Mouse (Mus musculus) hindbrain, embryonic 14.5 days (tissue): Measurements from ENCODE around the gene Hist1h2bg. TPM values are rescaled to one million over a fixed set of nuclear protein-coding genes. Genes with fewer than 3 reads are reported as not detected.
"Not testable (repeated sequence)": the region's sequence is repeated elsewhere in the genome, so short reads cannot be mapped to it uniquely, and the experiment has no call there.

Experiments used
- ATAC-seq: fragments of 200-750 bp; cut with Nextera tagmentation; 2 replicates; pipeline ENCODE4 v1.8.0; 2017; ENCODE audit warnings: moderate number of reproducible peaks, mild to moderate bottlenecking, moderate TSS enrichment, moderate library complexity; ENCODE audit not compliant: low FRiP score
- DNase-seq: peaks from one replicate; pipeline ENCODE4 v3.0.0-alpha.2; 2015; ENCODE audit warnings: low spot score
- H3K27ac ChIP-seq: fragments of 300-500 bp; sonication (generic); 2 replicates; pipeline ENCODE4 v1.5.1; 2014; ENCODE audit warnings: mild to moderate bottlenecking, moderate library complexity
- H3K27me3 ChIP-seq: fragments of 300-500 bp; sonication (generic); 2 replicates; pipeline ENCODE4 v1.6.1; 2014; ENCODE audit warnings: mild to moderate bottlenecking, low read length, mixed read lengths; ENCODE audit not compliant: control insufficient read depth, insufficient read depth
- H3K36me3 ChIP-seq: fragments of 300-500 bp; sonication (generic); replicated peaks from 2 replicates; pipeline ENCODE4 v1.6.1; 2014; ENCODE audit not compliant: control insufficient read depth, insufficient read depth
- H3K4me1 ChIP-seq: fragments of 300-500 bp; sonication (generic); replicated peaks from 2 replicates; pipeline ENCODE4 v1.6.1; 2014; ENCODE audit warnings: antibody characterized with exemption, low read length, mixed read lengths; ENCODE audit not compliant: control insufficient read depth, insufficient read depth
- H3K4me2 ChIP-seq: fragments of 300-500 bp; sonication (generic); replicated peaks from 2 replicates; pipeline ENCODE4 v1.6.1; 2014; ENCODE audit warnings: mild to moderate bottlenecking, moderate library complexity
- H3K4me3 ChIP-seq: fragments of 300-500 bp; sonication (generic); replicated peaks from 2 replicates; pipeline ENCODE4 v1.5.1; 2014; ENCODE audit warnings: mild to moderate bottlenecking, low read length
- H3K9ac ChIP-seq: fragments of 300-500 bp; sonication (generic); 2 replicates; pipeline ENCODE4 v1.6.1; 2014
- H3K9me3 ChIP-seq: fragments of 300-500 bp; sonication (generic); 2 replicates; pipeline ENCODE4 v1.6.1; 2016; ENCODE audit warnings: low read length; ENCODE audit not compliant: control insufficient read depth
- WGBS: fragments of 180-500 bp; shearing (Covaris S2); extraction: QIAGEN DNeasy Blood & Tissue Kit; methylation state at CpG from one replicate; pipeline ENCODE4 v1.1.7; 2014; 5-methylcytosine and 5-hydroxymethylcytosine counted together
- polyA plus RNA-seq: library from polyadenylated mRNA; unstranded; fragments of >200 nt; fragmentation: Nextera tagmentation; extraction: Ambion mirVana; gene quantifications from 2 replicates; pipeline ENCODE4 v1.2.1, GENCODE M21; 2014

Hist1h2bg gene
- polyA plus RNA-seq, 1 experiment from 2014 or later = 2.3 TPM

- H3K4me1 ChIP-seq, DNase-seq, H3K9me3 ChIP-seq, H3K27me3 ChIP-seq, ATAC-seq, H3K36me3 ChIP-seq: not testable (repeated sequence)
- Histone ChIP-seq H3K4me3 (peak overlapping the region; percentile 34), H3K4me2 (peak overlapping the region; percentile 67), H3K9ac (peak overlapping the region; percentile 62; the same call in 1 of the 2 replicates), H3K27ac (peak overlapping the region; percentile 96)
- 0% methylated on average over 2 of the region's 5 CpGs for WGBS
Observed at GRCm38 (mm10) chr13:23561531-23561882, 9.7 kb upstream of the Hist1h2bg start.

- Histone ChIP-seq H3K27ac (peak within 1 kb of the TSS; percentile 96), H3K9ac (peak within 1 kb of the TSS; percentile 62), H3K4me2 (peak within 1 kb of the TSS; percentile 67), H3K4me3 (peak within 1 kb of the TSS; percentile 34)
- not testable (repeated sequence) for H3K27me3 ChIP-seq, H3K36me3 ChIP-seq, H3K9me3 ChIP-seq, H3K4me1 ChIP-seq
- DNase-seq = peak; percentile 98
- under 1% methylated on average over 46 of the region's 67 CpGs for WGBS
- ATAC-seq = peak; percentile 96
Observed at GRCm38 (mm10) chr13:23561883-23562659, 9.1 kb upstream of the Hist1h2bg start, which contains the start of gene Hist1h3e. TSS of gene Hist1h3e (minus strand) at chr13:23562369.

GRCm38 (mm10) chr13:23562699-23563462 is 8.3 kb upstream of the Hist1h2bg start:
- H3K36me3 ChIP-seq = no peaks in the 10 kb centered on the region
- H3K27ac ChIP-seq = peak overlapping the region; percentile 96
- H3K9ac ChIP-seq = peak overlapping the region; percentile 62
- H3K27me3 ChIP-seq = no peaks in the 10 kb centered on the region
- H3K4me3 ChIP-seq = peak overlapping the region; percentile 34
- no peaks in the 10 kb centered on the region for H3K4me1 ChIP-seq
- no peaks in the 10 kb centered on the region for H3K9me3 ChIP-seq
- WGBS = 3% methylated on average over 18 of the region's 18 CpGs
- DNase-seq (peak; percentile 83), ATAC-seq (peak; percentile 63)
- peak overlapping the region; percentile 67 for H3K4me2 ChIP-seq

- DNase-seq (no peak), ATAC-seq (no peak)
- Histone ChIP-seq H3K27me3 (no peaks in the 10 kb centered on the region), H3K9ac (no peak overlapping the region), H3K4me3 (no peak overlapping the region), H3K27ac (peak overlapping the region; percentile 96; the same call in 1 of the 2 replicates), H3K36me3 (no peaks in the 10 kb centered on the region), H3K4me1 (no peaks in the 10 kb centered on the region), H3K4me2 (no peak overlapping the region), H3K9me3 (no peaks in the 10 kb centered on the region)
- 86% methylated on average over 2 of the region's 2 CpGs for WGBS
Observed at GRCm38 (mm10) chr13:23564482-23564881, 6.7 kb upstream of the Hist1h2bg start.

- WGBS = 2% methylated on average over 22 of the region's 41 CpGs
- DNase-seq, H3K36me3 ChIP-seq, ATAC-seq, H3K27me3 ChIP-seq, H3K9me3 ChIP-seq: not testable (repeated sequence)
- H3K27ac ChIP-seq = peak overlapping the region; percentile 85
- peak overlapping the region; percentile 56 for H3K9ac ChIP-seq
- H3K4me3 ChIP-seq = peak overlapping the region; percentile 32
- H3K4me2 ChIP-seq = peak overlapping the region; percentile 67
- peaks cover 25% of the 10 kb centered on the region for H3K4me1 ChIP-seq
Observed at GRCm38 (mm10) chr13:23570261-23571021, 755 bp upstream of the Hist1h2bg start.

- DNase-seq = peak; percentile 51
- peak overlapping the region; percentile 63 for H3K9ac ChIP-seq
- not testable (repeated sequence) for ATAC-seq
Observed at GRCm38 (mm10) chr13:23571504-23572217, 465 bp downstream of the Hist1h2bg start.

GRCm38 (mm10) chr13:23572218-23573033 is 1.2 kb downstream of the Hist1h2bg start:
- WGBS = 45% methylated on average over 2 of the region's 2 CpGs
- no peak for DNase-seq
- ATAC-seq = no peak
- H3K27me3 ChIP-seq = no peaks in the 10 kb centered on the region
- H3K9ac ChIP-seq = peak overlapping the region; percentile 63
- peak overlapping the region; percentile 85 for H3K27ac ChIP-seq
- peak overlapping the region; percentile 35 for H3K4me3 ChIP-seq
- peaks cover 36% of the 10 kb centered on the region for H3K4me1 ChIP-seq
- peak overlapping the region; percentile 67 for H3K4me2 ChIP-seq
- H3K36me3 ChIP-seq = no peaks in the 10 kb centered on the region
- no peaks in the 10 kb centered on the region for H3K9me3 ChIP-seq

More at GRCm38 (mm10) chr13:23571504-23572217, 465 bp downstream of the Hist1h2bg start:
- H3K36me3 ChIP-seq, H3K27me3 ChIP-seq, H3K9me3 ChIP-seq: not testable (repeated sequence)
- peak overlapping the region; percentile 32 for H3K4me3 ChIP-seq
- peak overlapping the region; percentile 67 for H3K4me2 ChIP-seq
- peaks cover 33% of the 10 kb centered on the region for H3K4me1 ChIP-seq
- WGBS = 1% methylated on average over 11 of the region's 34 CpGs
- peak overlapping the region; percentile 85 for H3K27ac ChIP-seq
